ENCODE assay signal across 8 mouse cellular contexts in the genomic region with DNA sequence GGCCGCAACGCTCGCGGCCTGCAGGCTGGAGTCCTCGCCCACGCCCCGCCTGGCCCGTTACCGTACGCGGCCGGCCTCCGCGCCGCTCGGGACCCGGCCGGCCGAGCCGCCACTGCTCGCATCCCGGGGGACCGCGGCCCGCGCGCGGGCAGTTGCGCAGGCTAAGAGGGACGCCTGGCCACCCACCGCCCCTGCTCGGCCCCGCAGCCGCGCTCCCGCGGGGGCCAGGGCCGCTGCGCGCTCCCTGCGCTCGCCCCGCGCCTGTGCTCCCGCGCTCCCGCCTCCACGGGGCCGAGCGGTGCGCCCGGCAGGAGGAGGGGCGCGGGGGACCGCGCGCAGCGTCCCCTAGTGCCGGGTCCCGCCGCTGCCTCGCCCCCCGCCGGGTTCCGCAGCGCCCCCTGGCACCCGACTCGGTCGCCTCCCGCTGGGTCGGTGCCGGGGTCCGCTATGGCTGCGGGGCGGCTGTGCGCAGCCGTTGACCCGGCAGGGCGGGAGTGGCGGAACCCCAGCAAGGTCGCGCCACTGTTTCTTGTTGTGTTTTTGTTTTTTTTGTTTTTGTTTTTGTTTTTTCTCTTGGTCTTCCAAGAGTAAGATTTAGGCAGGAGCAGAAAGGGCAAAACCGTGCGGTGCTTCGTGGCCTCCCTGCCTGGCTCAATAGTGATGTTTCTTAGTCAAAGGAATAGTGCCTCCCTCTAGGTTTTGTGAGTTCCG. TPM values are rescaled to one million over a fixed set of nuclear protein-coding genes. Genes with fewer than 3 reads are reported as not detected.
A peak's percentile ranks its signal among the peaks of the same experiment; 100 is the strongest.
DNase-seq lines count a peak whose midpoint lies in the region; ATAC-seq and TF ChIP-seq lines count a peak whose summit lies in the region.

A gene (minus strand): TSS at position 335 of the 711 bp plus-strand sequence.

- no peaks in the 10 kb centered on the region for H3K9me3 ChIP-seq in E14TG2a.4 (ENCODE audit: low read length)
- no peaks in the 10 kb centered on the region for H3K9me3 ChIP-seq in lung, embryonic 15.5 days

- TF ChIP-seq CTCF in E14TG2a.4 (conservative IDR thresholded peaks at IDR 0.05; ENCODE audit: low read length): no peak
- TF ChIP-seq CTCF in olfactory bulb, adult 2 months (IDR thresholded peaks at IDR 0.05; ENCODE audit: insufficient read depth, low read depth, low read length): peak; percentile 97

- peak within 1 kb of the TSS; percentile 74 for H3K4me2 ChIP-seq in lung, embryonic 15.5 days

- 0 out of 2 replicates have a peak, but pooled peaks have one; percentile 40 for TF ChIP-seq POLR2A in olfactory bulb, adult 2 months (IDR thresholded peaks at IDR 0.05; ENCODE audit: insufficient read depth, low read depth, low read length)

- H3K4me3 ChIP-seq in E14TG2a.4 (replicated peaks; ENCODE audit: low read length): peak within 1 kb of the TSS; percentile 86
- H3K4me3 ChIP-seq in brown adipose tissue, adult 24 weeks (ENCODE audit: insufficient read depth, low read depth, low read length): peak within 1 kb of the TSS; percentile 84
- peak within 1 kb of the TSS; percentile 89 for H3K4me3 ChIP-seq in lung, embryonic 15.5 days
- H3K4me3 ChIP-seq in olfactory bulb, adult 2 months (ENCODE audit: insufficient read depth, low read depth, low read length): peak within 1 kb of the TSS; percentile 96

- H3K27me3 ChIP-seq in E14TG2a.4 (ENCODE audit: insufficient read depth, low read length): peaks cover 56% of the 10 kb centered on the region
- H3K27me3 ChIP-seq in lung, embryonic 15.5 days: no peaks in the 10 kb centered on the region

- peaks cover 19% of the 10 kb centered on the region for H3K36me3 ChIP-seq in E14TG2a.4 (ENCODE audit: insufficient read depth, low read length)
- peaks cover 24% of the 10 kb centered on the region for H3K36me3 ChIP-seq in lung, embryonic 15.5 days

- peak within 1 kb of the TSS; percentile 82 for H3K9ac ChIP-seq in lung, embryonic 15.5 days

- peak within 1 kb of the TSS; percentile 54 for H3K27ac ChIP-seq in brown adipose tissue, adult 24 weeks (replicated peaks; ENCODE audit: low read depth, low read length)
- H3K27ac ChIP-seq in lung, embryonic 15.5 days: peak within 1 kb of the TSS; percentile 90
- H3K27ac ChIP-seq in olfactory bulb, adult 2 months (ENCODE audit: insufficient read depth, low read depth, low read length): peak within 1 kb of the TSS; percentile 95

- peak; percentile 68 for ATAC-seq in lung, embryonic 15.5 days (ENCODE audit: borderline replicate concordance, extremely low read depth, low FRiP score, low TSS enrichment)

- peaks cover 41% of the 10 kb centered on the region for H3K4me1 ChIP-seq in E14TG2a.4 (replicated peaks; ENCODE audit: low read depth, low read length)
- peaks cover 3% of the 10 kb centered on the region; the same call in 1 of the 2 replicates for H3K4me1 ChIP-seq in brown adipose tissue, adult 24 weeks (ENCODE audit: control insufficient read depth, insufficient read depth, insufficient read length, low read length)
- peaks cover 20% of the 10 kb centered on the region for H3K4me1 ChIP-seq in lung, embryonic 15.5 days
- peaks cover 27% of the 10 kb centered on the region for H3K4me1 ChIP-seq in olfactory bulb, adult 2 months (ENCODE audit: control insufficient read depth, insufficient read depth, low read length)

- DNase-seq in forelimb bud, embryonic 11.5 days (ENCODE audit: low read depth, low spot score): peak; percentile 51
- peak; percentile 92 for DNase-seq in heart, postnatal 4 days
- peak in 1 of 2 experiments; percentile 70 for DNase-seq in layer of hippocampus, adult 8-10 months (ENCODE audit: low spot score in 2 of 2)
- DNase-seq in thymus, adult 18-20 months: peak; percentile 62 to 72

- WGBS in lung, embryonic 15.5 days: under 1% methylated on average over 61 of the region's 86 CpGs
- under 1% methylated on average over 86 of the region's 86 CpGs for WGBS in olfactory bulb, adult 2 months

RNA-seq across cellular contexts. Expression of the gene that starts here (rescaled TPM):
- 56.3 and 65.8 TPM in 2 replicates for polyA plus RNA-seq in brown adipose tissue, adult 24 weeks (2012; ENCODE audit: insufficient read depth, insufficient read length, missing spikeins)
- total RNA-seq in heart, postnatal 4 days (2021): 10 to 100 TPM; 65.0 to 65.6 TPM
- total RNA-seq in layer of hippocampus, adult 8-10 months (2022): 100 to 1,000 TPM; 161 to 192 (median 173) TPM
- 18.4 and 22.3 TPM in 2 replicates for polyA plus RNA-seq in lung, embryonic 15.5 days (2015; fragmentation: Nextera tagmentation; extraction: Ambion mirVana)
- 117 and 148 TPM in 2 replicates for polyA plus RNA-seq in olfactory bulb, adult 2 months (2012; ENCODE audit: insufficient read depth, insufficient read length, low replicate concordance, missing spikeins)
